Mouse (Mus musculus): Measurements from ENCODE around the gene Ice1. TPM values are rescaled to one million over a fixed set of nuclear protein-coding genes. Genes with fewer than 3 reads are reported as not detected.

Ice1 gene
- total and polyA plus RNA-seq, 2 experiments from 2014 or later, result 25.4 to 77.4 TPM

- Histone ChIP-seq H3K36me3 (ENCODE audit: insufficient read depth, low read length) (no peaks in the 10 kb centered on the region), H3K4me1 (ENCODE audit: insufficient read depth, low read length) (no peaks in the 10 kb centered on the region), H3K27me3 (ENCODE audit: insufficient read depth, low read length) (no peaks in the 10 kb centered on the region), H3K27ac (ENCODE audit: low read depth, low read length) (no peak overlapping the region), H3K9ac (replicated peaks; ENCODE audit: low read length, poor library complexity, severe bottlenecking) (no peak overlapping the region), H3K4me3 (ENCODE audit: low read depth, low read length) (no peak overlapping the region), H3K9me3 (ENCODE audit: low read length) (no peaks in the 10 kb centered on the region), H3K4me2 (ENCODE audit: low read depth, low read length, poor library complexity, severe bottlenecking) (no peak overlapping the region)
- DNase-seq (ENCODE audit: low spot score) (no peak), ATAC-seq (ENCODE audit: low FRiP score) (no peak)
- WGBS, result 73% methylated on average over 20 of the region's 20 CpGs
- TF ChIP-seq CTCF (IDR thresholded peaks at IDR 0.05), result no peak
Measured at GRCm38 (mm10) chr13:70676243-70677183, 39.1 kb upstream of the Ice1 start.

- H3K9ac ChIP-seq (replicated peaks; ENCODE audit: low read length, poor library complexity, severe bottlenecking), result no peak overlapping the region
- ATAC-seq (ENCODE audit: low FRiP score) (no peak), DNase-seq (ENCODE audit: low spot score) (no peak)
- no peak overlapping the region for H3K4me3 ChIP-seq (ENCODE audit: low read depth, low read length)
- H3K27ac ChIP-seq (ENCODE audit: low read depth, low read length), result no peak overlapping the region
- no peak for TF ChIP-seq CTCF (IDR thresholded peaks at IDR 0.05)
- H3K27me3 ChIP-seq (ENCODE audit: insufficient read depth, low read length), result no peaks in the 10 kb centered on the region
- WGBS, result 87% methylated on average over 10 of the region's 10 CpGs
- H3K4me1 ChIP-seq (ENCODE audit: insufficient read depth, low read length), result no peaks in the 10 kb centered on the region
- H3K9me3 ChIP-seq (ENCODE audit: low read length), result no peaks in the 10 kb centered on the region
- no peak overlapping the region for H3K4me2 ChIP-seq (ENCODE audit: low read depth, low read length, poor library complexity, severe bottlenecking)
- no peaks in the 10 kb centered on the region for H3K36me3 ChIP-seq (ENCODE audit: insufficient read depth, low read length)
Measured at GRCm38 (mm10) chr13:70674998-70675397, 37.6 kb upstream of the Ice1 start.

GRCm38 (mm10) chr13:70670080-70670479 is 32.6 kb upstream of the Ice1 start:
- Histone ChIP-seq H3K4me2 (ENCODE audit: low read depth, low read length, poor library complexity, severe bottlenecking) (no peak overlapping the region), H3K4me1 (ENCODE audit: insufficient read depth, low read length) (no peaks in the 10 kb centered on the region), H3K9ac (replicated peaks; ENCODE audit: low read length, poor library complexity, severe bottlenecking) (no peak overlapping the region), H3K9me3 (ENCODE audit: low read length) (no peaks in the 10 kb centered on the region), H3K27ac (ENCODE audit: low read depth, low read length) (no peak overlapping the region), H3K36me3 (ENCODE audit: insufficient read depth, low read length) (no peaks in the 10 kb centered on the region), H3K27me3 (ENCODE audit: insufficient read depth, low read length) (no peaks in the 10 kb centered on the region), H3K4me3 (ENCODE audit: low read depth, low read length) (no peak overlapping the region)
- WGBS, result 66% methylated on average over 4 of the region's 4 CpGs
- TF ChIP-seq CTCF (IDR thresholded peaks at IDR 0.05), result no peak
- DNase-seq (ENCODE audit: low spot score), result peak; percentile 25
- no peak for ATAC-seq (ENCODE audit: low FRiP score)

- Histone ChIP-seq H3K27me3 (ENCODE audit: insufficient read depth, low read length) (no peaks in the 10 kb centered on the region), H3K4me2 (ENCODE audit: low read depth, low read length, poor library complexity, severe bottlenecking) (no peak overlapping the region), H3K9ac (replicated peaks; ENCODE audit: low read length, poor library complexity, severe bottlenecking) (no peak overlapping the region), H3K9me3 (ENCODE audit: low read length) (no peaks in the 10 kb centered on the region), H3K36me3 (ENCODE audit: insufficient read depth, low read length) (no peaks in the 10 kb centered on the region), H3K4me3 (ENCODE audit: low read depth, low read length) (no peak overlapping the region), H3K4me1 (ENCODE audit: insufficient read depth, low read length) (no peaks in the 10 kb centered on the region), H3K27ac (ENCODE audit: low read depth, low read length) (no peak overlapping the region)
- DNase-seq (ENCODE audit: low spot score) (no peak), ATAC-seq (ENCODE audit: low FRiP score) (no peak)
- 76% methylated on average over 4 of the region's 4 CpGs for WGBS
- TF ChIP-seq CTCF (IDR thresholded peaks at IDR 0.05), result no peak
Measured at GRCm38 (mm10) chr13:70659715-70660114, 22.3 kb upstream of the Ice1 start.

GRCm38 (mm10) chr13:70656741-70657140 is 19.3 kb upstream of the Ice1 start:
- Histone ChIP-seq H3K4me3 (ENCODE audit: low read depth, low read length) (no peak overlapping the region), H3K9ac (replicated peaks; ENCODE audit: low read length, poor library complexity, severe bottlenecking) (no peak overlapping the region), H3K27me3 (ENCODE audit: insufficient read depth, low read length) (no peaks in the 10 kb centered on the region), H3K4me1 (ENCODE audit: insufficient read depth, low read length) (no peaks in the 10 kb centered on the region), H3K36me3 (ENCODE audit: insufficient read depth, low read length) (no peaks in the 10 kb centered on the region), H3K9me3 (ENCODE audit: low read length) (no peaks in the 10 kb centered on the region), H3K4me2 (ENCODE audit: low read depth, low read length, poor library complexity, severe bottlenecking) (no peak overlapping the region), H3K27ac (ENCODE audit: low read depth, low read length) (no peak overlapping the region)
- 72% methylated on average over 4 of the region's 4 CpGs for WGBS
- TF ChIP-seq CTCF (IDR thresholded peaks at IDR 0.05), result no peak
- DNase-seq (ENCODE audit: low spot score) (no peak), ATAC-seq (ENCODE audit: low FRiP score) (no peak)

GRCm38 (mm10) chr13:70656329-70656728 is 18.9 kb upstream of the Ice1 start:
- no peak overlapping the region for H3K9ac ChIP-seq (replicated peaks; ENCODE audit: low read length, poor library complexity, severe bottlenecking)
- H3K4me3 ChIP-seq (ENCODE audit: low read depth, low read length), result no peak overlapping the region
- H3K27me3 ChIP-seq (ENCODE audit: insufficient read depth, low read length), result no peaks in the 10 kb centered on the region
- H3K4me2 ChIP-seq (ENCODE audit: low read depth, low read length, poor library complexity, severe bottlenecking), result no peak overlapping the region
- WGBS, result 81% methylated on average over 8 of the region's 8 CpGs
- TF ChIP-seq CTCF (IDR thresholded peaks at IDR 0.05), result no peak
- H3K9me3 ChIP-seq (ENCODE audit: low read length), result no peaks in the 10 kb centered on the region
- H3K27ac ChIP-seq (ENCODE audit: low read depth, low read length), result no peak overlapping the region
- H3K4me1 ChIP-seq (ENCODE audit: insufficient read depth, low read length), result no peaks in the 10 kb centered on the region
- H3K36me3 ChIP-seq (ENCODE audit: insufficient read depth, low read length), result no peaks in the 10 kb centered on the region
- no peak for ATAC-seq (ENCODE audit: low FRiP score)
- DNase-seq (ENCODE audit: low spot score), result no peak
